Mouse (Mus musculus) T-helper 17 cell (primary cell): ENCODE results near the gene Tk1.

ENCODE experiments used
- in situ Hi-C, 2 experiments: fragments of 300-600 bp; cut with MboI, MseI; formaldehyde crosslinking; loops; 1 replicate in 1 of 2; 2 replicates in 1 of 2; pipeline ENCODE4 v1.15.1; 2025; ENCODE audit warnings: high pct_unique_total_duplicates in 2 of 2

The Tk1 gene

DNA sequence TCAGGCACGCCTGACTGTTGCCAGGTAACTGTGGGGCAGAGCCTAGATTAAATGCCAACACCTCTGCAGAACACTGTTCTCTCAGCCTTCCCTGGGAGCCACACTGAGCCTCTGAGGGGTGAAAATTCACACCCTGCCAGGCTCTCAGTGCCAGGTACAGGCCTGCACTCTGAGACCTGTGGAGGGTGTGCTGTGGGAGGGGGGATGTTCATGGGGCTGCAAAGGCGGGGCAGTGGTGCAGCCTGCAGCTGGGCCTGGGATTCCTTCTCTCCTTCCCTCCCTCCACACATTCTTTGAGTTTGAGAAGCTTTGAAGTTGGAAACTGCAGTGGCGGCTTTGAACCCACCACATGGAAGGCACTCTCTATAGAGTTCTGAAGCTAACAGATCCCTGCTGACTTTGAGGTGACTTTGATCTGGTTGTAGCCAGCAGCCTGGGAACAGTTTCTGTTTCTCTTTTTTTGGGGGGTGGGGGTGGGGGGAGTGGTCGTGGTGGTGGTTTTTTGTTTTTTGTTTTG is 31.8 kb downstream of the Tk1 start:
- in situ Hi-C loops = no loop called here

DNA sequence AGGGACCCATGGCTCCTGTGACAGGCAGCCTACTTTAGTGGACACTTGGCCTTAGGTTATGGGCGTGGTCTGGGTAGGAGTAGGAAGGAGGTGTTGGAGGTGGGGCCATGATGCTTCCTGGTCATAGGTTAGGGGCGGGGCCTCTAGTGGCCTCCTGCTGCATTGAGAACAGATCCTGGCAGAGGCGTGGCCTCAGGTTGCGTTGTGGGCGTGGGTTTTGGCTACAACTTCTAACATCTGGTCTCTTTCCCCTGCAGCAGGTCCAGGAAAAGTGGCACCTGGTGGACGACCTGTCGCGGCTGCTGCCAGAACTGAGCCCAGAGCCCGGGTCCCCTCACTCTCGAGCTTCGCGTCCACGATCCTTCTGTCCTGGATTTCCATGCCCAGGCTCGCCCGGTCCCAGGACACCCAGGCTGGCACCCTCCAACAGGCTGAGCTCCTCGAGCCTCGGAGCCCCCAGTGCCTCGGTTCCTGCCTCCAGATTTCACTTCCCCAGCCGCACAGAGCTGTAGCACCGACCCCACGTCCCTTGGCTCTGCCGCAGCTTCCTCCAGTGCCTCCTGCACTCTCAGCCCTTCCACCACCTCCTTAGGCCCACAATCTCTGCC is 33.5 kb downstream of the Tk1 start:
- in situ Hi-C loops = no loop called here

DNA sequence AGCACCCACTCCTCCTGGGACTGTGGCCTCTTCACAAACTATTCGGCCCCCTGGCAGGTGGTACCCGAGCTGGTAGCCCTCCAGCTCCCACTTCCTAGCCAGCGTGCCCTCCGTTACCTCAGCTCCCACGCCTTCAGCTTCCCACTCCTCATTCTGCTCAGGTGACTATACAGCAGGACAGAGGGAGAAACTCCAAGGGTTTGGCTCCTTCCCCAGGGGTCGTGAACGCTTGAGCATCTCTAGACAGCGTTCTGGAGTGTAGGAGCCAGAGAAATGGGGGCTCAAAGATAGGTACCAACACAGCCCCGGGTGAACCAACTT is 34.5 kb downstream of the Tk1 start:
- in situ Hi-C loops = no loop called here

DNA sequence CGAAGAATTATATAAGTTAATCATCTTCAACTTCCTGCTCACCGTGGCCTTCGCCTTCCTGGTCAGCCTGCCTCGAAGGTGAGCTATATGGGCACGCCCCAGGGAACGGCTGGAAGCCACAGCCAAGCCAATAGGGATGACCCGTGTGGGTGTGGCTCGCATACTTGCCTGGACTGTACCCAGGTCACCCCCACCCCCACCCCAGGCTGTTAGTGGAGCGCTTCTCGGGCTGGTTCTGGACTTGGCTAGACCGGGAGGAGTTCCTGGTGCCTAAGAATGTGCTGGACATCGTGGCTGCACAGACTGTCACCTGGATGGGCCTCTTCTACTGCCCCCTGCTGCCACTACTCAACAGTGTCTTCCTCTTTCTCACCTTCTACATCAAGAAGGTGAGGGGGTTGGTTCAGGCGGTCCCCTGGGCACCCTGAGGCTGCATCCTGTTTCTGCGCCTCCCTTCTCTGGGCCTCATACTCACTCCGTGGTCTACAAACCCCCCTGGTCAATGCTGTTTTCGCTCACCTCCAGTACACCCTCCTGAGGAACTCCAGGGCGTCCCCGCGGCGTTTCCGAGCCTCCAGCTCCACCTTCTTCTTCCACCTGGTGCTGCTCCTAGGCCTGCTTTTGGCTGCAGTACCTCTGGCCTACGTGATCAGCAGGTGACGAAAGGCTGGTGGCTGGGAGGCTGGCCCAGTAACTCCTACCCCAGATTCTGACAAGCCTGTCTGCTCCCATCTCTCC is 35.0 kb downstream of the Tk1 start:
- in situ Hi-C loops = no loop called here

DNA sequence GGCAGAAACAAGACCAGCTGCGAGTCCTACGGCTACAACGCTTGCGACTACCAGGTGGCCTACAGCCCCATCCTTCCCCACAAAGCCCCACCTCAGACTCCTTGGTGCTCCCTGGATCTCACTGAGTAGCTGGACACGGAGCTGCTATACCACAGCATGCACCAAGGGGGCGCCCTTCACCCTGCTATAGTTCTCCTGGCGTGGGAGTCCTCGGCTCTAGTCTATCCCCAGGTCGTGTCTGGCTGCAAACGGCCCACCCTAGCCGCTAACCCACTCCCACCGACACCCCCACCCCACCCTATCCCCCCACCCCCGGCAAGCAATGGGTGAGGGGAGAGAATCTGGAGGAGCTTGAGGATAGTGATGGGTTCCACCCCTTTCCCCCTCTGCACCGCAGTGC is 35.6 kb downstream of the Tk1 start:
- in situ Hi-C loops = no loop called here

DNA sequence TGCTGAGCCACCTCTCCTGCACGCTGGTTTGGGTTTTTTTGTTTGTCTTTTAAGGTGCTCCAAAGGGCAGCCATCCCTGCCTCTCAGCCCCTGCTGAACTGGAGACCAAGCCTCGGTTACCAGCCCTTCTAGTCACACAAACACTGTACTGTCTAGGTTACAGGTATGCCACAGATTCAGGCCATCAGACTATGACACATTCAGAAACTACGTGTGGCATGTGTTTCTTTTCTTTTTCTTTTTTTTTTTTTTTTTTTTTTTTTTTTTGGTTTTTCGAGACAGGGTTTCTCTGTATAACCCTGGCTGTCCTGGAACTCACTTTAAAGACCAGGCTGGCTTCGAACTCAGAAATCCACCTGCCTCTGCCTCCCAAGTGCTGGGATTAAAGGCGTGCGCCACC is 37.4 kb downstream of the Tk1 start:
- in situ Hi-C loops = loop anchor here in 1 of 2 experiments (10.0 kb wide), 1 partner anchor 176 kb away; no protein-coding TSS in a partner anchor

DNA sequence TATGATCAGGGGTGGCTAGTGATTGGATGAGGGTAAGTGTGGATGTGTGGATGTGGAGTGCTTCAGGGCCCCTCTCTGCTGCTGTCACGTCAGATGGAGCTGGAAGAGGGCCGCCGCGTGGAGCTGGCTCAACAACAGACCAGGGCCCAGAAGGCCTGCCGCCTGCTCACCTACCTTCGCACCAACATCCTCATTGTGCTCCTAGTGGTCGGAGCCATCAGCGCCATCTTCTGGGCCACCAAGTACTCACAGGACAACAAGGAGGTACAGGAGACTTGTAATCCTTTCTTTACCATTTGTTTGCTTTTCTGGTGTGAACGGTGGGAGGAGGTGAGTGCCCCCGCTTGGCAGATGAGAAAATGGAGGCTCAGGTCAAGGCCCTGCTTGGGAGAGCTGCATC is 39.6 kb downstream of the Tk1 start:
- in situ Hi-C loops = loop anchor here in 1 of 2 experiments (10.0 kb wide), 1 partner anchor 179 kb away; no protein-coding TSS in a partner anchor

DNA sequence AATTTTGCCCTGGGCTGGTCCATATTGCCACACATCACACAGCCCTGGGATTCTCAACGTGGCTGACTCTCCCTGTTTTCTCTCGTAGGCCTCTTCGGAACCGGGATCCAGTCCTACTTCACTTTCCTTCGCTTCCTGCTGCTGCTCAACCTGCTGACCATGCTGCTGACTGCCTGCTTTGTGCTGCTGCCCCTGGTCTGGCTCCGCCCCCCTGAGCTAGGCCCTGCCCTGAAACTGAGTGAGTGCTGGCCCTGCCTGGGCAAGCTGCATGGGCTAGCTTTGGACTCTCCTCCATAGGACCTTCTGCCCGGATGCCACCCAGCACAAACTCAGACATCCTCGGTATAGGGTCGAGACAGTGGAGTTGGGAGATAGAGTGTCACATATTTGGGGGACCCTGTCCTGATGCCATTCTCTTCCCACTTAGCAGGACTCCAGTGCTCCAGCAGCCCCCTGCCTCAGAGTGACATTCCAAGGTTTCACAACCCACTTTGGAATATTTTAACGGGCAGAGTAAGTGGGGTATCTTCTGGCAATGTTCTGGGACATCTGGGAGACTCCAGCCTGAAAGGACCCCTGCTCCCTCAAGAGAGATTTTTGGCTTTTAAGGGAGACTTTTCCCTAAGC is 42.1 kb downstream of the Tk1 start:
- in situ Hi-C loops = loop anchor here in 1 of 2 experiments (10.0 kb wide), 1 partner anchor 181 kb away; no protein-coding TSS in a partner anchor

DNA sequence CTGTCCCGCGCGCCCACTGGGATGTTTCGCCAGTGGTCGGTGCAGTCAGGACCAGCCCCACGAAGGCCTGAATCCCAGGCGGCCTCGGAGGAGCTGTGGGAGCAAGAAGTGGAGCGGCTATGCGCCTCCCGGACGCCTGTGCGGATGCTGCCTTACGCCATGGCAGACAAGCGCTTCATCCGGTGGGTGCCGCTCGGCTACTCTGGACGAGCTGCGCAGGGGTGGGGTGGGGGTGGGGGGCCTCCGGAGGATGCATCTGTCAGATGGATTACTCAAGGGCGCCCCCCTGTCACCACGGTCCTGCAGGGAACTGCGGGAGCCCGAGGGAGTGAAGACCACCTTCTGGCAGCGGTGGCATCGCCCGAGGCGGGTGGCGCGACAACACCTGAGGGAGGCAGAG is 42.8 kb downstream of the Tk1 start:
- in situ Hi-C loops = loop anchor here in 1 of 2 experiments (10.0 kb wide), 1 partner anchor 182 kb away; no protein-coding TSS in a partner anchor

DNA sequence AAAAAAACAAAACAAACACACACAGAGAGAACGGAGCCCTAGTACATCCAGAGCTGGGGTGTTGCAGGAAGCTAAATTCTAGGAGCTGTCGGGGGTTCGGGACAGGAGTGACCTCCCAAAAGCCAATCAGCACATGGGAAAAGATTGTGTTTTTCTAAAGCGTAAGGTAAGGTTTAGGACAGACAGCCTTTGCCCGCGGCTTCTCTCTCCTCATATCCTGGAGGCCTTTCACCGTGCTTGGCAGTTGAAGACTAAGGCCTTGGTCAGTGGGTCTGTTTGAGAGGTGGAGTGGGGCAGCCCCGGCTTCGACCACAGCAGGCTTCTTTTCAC is 43.2 kb downstream of the Tk1 start:
- in situ Hi-C loops = loop anchor here in 1 of 2 experiments (10.0 kb wide), 1 partner anchor 182 kb away; no protein-coding TSS in a partner anchor

DNA sequence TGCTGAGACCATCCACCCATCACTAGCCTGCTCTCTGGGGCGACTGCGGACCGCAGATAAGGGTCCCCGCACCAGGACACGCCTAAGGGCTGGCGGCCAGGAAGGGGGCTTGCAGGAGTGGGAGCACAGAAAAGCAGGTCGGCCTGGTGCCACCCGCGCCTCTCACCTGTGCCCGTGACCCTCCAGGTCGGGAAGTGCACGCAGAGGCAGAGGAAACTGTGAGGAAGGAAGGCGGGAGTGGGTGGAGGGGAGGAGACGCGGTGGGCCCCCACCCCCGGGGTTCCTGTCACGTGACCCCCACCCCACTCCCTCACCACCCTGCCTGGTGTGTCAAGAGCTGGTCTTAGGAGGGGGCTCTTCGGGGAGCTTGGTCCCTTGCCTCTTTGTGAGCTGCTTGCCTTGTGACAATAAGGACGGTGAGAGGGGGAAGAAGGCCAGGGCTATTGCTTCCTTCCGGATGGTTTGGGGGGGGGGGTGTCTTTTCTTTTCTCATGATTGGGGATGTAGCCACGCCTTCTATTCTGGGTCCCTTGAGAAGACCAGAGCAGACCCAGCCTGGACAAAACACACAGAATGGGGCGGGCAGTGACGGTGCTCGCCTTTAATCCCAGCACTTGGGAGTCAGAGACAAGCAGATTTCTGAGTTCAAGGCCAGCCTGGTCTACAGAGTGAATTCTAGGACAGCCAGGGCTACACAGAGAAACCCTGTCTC is 43.7 kb downstream of the Tk1 start, which contains the start of the genes Tmc8 and Tmc6:
Gene Tmc8, plus strand, starts transcription at position 84 of the 712 bp plus-strand sequence.
Gene Tmc6, minus strand, starts transcription at position 206 of the 712 bp plus-strand sequence.
- in situ Hi-C loops = loop anchor here in 1 of 2 experiments (10.0 kb wide), 1 partner anchor 183 kb away; no protein-coding TSS in a partner anchor

DNA sequence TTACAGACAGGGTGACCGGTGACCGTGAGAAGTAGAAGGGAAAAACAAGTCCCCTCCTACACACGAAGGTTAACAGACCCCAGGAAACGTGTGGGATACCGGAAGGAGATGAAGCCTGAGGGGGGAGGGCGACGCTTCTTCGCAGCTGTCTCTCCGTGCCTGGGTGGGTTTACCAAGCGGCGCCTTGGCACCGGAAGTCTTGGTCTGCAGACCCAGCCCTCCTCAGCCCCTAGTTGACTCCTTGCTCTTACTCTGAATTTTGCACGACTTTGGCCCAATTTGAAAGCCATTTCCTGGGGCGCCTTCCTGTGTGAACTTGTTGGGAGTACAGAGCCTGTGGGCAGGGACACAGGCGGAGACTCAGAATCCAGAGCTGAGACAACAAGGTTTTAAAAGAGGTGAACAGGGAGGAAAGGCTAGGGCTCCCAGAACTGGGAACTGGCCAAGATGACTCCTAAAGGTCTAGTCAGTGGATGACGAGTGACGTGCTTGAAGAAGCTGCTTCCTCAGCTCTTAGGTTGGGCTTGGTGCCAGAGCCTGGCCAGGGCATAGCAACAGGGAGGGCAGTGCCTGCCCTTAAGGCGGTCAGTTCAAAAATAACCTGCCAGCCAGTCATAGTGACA is 44.6 kb downstream of the Tk1 start:
- in situ Hi-C loops = loop anchor here in 1 of 2 experiments (10.0 kb wide), 1 partner anchor 183 kb away; no protein-coding TSS in a partner anchor

DNA sequence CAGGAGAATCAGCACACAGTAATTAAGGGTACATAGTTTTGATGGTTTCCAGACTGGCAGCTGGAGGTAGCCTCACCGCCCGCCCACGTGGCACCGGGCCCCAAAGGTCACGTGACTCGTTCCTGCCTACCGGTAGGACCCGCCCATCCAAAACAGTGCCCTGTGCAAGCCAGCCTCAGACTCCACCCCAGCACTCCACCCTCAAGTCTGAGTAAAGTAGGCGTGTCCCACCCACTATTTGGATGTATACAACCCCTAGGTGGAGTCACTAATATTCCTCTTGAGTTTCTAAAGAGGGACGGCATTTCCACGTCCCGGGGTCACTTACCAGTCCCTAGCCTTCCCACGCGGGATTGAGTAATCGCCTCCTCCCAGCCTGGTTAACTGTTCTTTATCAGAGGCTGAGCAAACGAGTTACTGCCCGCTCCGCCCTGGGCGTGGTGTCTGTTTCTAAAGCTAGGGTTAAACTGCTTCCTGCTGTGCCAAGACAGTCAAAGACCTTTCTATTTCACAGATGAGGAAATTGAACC is 45.2 kb downstream of the Tk1 start:
- in situ Hi-C loops = loop anchor here in 1 of 2 experiments (10.0 kb wide), 1 partner anchor 184 kb away; no protein-coding TSS in a partner anchor

DNA sequence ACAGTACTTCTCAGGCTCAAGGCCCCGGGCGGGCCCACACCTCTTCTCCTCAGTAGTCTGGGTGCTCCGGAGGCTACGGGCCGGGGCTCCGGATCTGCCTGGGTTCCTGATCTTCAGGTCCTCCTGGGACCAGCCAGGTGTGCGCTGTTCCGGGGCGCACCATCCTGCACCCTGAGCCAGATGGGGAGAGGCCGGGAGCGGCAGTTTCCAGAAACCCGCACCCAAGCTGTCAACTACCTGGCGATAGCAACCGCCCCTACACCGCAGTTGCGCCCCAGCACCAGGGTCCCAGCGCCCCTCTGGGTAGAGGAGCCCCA is 45.7 kb downstream of the Tk1 start:
- in situ Hi-C loops = loop anchor here in 1 of 2 experiments (10.0 kb wide), 1 partner anchor 185 kb away; no protein-coding TSS in a partner anchor

DNA sequence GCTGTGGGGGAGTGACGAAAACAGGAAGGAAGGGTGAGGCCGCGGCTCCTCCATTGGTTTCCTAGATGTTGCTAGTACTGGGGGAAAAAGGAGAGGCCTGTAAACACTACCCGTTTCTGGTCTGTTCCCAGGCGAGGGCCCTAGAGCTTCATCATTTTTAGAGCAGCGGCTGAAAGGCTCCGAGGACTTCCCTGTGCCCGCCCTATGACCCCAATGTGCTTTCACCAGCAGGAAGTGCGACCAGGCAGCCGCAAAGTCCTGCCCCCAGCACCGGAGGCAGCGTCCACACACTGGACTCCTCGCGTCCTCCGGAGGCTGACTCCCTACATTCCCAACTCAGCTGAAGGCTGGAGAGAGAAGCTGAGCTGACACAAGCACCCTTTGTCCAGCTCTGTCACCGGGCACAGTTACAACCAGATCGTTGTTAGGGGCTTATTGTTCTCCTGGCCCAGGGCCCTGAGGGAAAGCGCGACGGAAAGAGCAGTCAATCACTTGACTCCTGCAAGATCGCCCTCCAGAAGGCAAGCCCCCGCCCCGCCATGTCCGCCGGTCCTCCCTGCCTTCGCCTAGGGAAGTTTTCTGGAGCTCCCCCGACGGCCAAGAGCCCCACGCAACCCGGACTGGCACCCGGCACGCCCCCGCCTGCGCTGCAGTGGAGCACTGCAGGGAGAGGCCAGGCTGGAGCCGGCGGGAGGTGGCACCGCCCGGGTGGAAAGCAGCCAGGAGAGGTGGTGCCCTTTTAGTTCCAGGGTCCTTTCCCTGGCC is 46.3 kb downstream of the Tk1 start:
- in situ Hi-C loops = loop anchor here in 1 of 2 experiments (10.0 kb wide), 1 partner anchor 185 kb away; no protein-coding TSS in a partner anchor

DNA sequence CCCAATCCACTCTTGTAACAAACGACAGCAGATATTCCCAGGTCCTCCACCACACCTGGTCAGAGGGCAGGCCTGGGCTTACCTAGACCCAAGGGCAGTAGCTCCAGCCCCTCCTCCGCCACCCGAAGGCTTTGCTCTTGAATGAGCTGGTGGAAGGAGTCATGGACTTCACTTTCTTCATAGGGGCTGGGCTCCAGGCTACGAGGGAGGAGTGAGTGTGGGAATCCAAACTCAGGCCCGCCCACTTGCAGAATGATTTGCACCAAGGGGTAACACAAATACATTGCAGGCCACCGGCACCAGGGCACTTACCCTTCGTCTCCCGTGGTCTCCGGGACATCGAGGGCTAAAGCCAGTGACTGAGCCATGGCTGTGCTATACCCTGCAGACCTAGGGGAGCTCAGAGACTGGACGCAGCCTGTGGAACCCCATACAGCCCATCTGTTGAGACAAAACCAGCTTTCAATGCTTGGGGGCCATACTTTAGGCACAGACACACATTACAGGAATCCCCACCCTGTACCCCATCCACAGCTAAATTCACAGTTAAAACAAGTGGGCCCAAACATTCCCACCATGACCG is 47.0 kb downstream of the Tk1 start:
- in situ Hi-C loops = no loop called here

DNA sequence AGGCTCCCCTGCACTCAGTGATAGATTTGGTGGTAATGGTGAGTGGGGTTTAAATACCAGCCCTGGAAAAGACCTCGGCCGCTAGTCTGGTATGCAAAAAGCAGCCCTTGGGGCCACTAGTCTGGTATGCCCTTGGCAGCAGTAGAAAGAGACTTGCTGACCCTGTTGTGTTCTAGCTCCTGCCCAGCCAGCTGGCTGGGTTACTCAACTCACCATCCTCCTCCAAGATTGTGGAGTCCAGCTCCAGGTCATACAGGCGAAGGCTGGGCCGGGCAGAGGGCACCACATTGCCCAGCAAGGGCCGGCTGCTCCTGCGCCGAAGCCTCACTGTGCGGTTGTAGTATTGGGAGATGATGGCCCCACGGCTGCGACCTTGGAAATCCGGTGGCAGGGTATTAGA is 47.9 kb downstream of the Tk1 start:
- in situ Hi-C loops = no loop called here

DNA sequence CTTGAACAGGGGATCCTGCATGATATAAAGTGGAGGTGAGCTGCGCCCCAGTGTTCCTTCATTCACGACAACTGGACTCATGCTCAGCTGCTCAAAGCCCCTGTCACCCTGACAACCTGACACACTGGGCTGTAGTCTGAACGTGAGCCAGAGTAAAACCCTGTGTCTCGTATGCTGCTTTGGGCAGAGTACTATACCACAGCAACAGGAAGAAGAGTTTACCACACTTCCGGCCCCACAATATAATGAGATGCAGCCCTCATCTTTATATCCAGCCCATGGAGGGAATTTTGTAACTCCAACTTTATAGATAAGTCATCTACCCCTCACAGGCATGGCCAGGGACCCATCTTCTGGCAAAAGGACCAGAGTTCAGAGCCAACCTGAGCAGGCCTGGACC is 48.8 kb downstream of the Tk1 start:
- in situ Hi-C loops = no loop called here

DNA sequence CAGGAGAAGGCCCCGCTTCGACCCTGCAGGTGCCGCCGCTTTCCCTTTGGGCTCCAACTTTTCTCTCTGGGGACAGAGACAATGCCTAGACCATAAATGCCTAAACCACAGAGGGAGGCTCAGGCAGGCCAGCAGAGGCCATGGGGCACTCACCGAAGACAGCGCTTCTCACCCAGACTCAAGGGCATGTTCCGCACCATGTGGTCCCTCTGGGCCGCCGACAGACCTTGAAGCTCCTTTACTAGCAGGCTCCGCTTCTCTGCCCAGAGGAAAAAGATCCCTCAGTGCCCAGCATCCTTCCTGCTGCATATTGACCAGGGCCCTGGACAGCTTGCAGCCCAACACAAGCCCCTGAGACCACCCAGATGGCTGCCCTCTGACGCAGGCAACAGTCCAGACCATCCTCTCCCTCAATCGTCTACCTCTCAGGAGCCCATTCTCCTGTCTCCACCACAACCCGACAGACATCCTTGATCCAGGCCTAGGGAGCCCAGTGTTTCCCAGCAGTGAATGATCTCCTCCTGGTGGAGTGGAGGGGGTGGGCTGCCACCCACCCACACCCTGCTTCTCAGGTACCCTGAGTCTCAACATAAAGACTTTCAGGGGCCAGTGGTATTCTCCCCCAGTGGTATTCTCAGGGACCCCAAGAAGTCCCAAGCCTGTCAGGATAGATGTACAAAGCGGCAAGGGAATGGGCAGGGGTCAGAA is 49.7 kb downstream of the Tk1 start:
- in situ Hi-C loops = no loop called here
